In the genomic region with DNA sequence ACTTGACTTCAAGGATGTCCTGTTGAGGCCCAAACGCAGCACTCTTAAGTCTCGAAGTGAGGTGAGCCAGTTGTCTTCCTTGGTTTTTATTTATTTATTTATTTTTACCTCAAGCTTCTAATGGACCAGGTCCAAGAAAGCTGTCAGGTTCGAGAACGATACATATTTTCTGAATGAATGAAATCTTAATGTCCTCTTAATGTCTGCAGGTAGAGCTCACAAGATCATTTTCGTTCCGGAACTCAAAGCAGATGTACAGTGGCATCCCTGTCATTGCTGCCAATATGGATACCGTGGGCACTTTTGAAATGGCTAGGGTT, we compare ENCODE assay signal across 8 mouse cellular contexts. TPM values are rescaled to one million over a fixed set of nuclear protein-coding genes. Genes with fewer than 3 reads are reported as not detected.
DNase-seq lines count a peak whose midpoint lies in the region; ATAC-seq lines count a peak whose summit lies in the region.

No protein-coding gene starts in this region.

- H3K36me3 ChIP-seq in kidney, embryonic 15.5 days: peaks cover 43% of the 10 kb centered on the region
- H3K36me3 ChIP-seq in hindbrain, embryonic 14.5 days (replicated peaks; ENCODE audit: control insufficient read depth, insufficient read depth): peaks cover 36% of the 10 kb centered on the region
- H3K36me3 ChIP-seq in midbrain, embryonic 13.5 days: peaks cover 24% of the 10 kb centered on the region

- intact Hi-C loops in gastrocnemius, postnatal 14 days (cut with DNase I; ENCODE audit: low total_unique reads): no loop called here

- 74% methylated on average over 7 of the region's 7 CpGs for WGBS in kidney, embryonic 15.5 days
- 86% methylated on average over 7 of the region's 7 CpGs for WGBS in hindbrain, embryonic 14.5 days
- WGBS in midbrain, embryonic 13.5 days: 80% methylated on average over 7 of the region's 7 CpGs

- H3K9ac ChIP-seq in kidney, embryonic 15.5 days: peak overlapping the region; percentile 51
- H3K9ac ChIP-seq in hindbrain, embryonic 14.5 days: peak overlapping the region; percentile 75
- H3K9ac ChIP-seq in midbrain, embryonic 13.5 days (replicated peaks): peak overlapping the region; percentile 87

- peak overlapping the region; percentile 79 for H3K4me2 ChIP-seq in kidney, embryonic 15.5 days
- peak overlapping the region; percentile 71 for H3K4me2 ChIP-seq in hindbrain, embryonic 14.5 days (replicated peaks)
- H3K4me2 ChIP-seq in midbrain, embryonic 13.5 days (replicated peaks): peak overlapping the region; percentile 97

- ATAC-seq in kidney, embryonic 15.5 days (replicated peaks; ENCODE audit: low FRiP score): no peak
- ATAC-seq in hindbrain, embryonic 14.5 days (ENCODE audit: low FRiP score): no peak
- no peak for ATAC-seq in midbrain, embryonic 13.5 days

- no peak for DNase-seq in kidney, adult 18-20 months
- DNase-seq in hindbrain, embryonic 14.5 days (ENCODE audit: low spot score): no peak
- DNase-seq in ovary, postnatal 36 days (ENCODE audit: low spot score): no peak
- DNase-seq in gastrocnemius, postnatal 14 days: no peak
- no peak for DNase-seq in lung, postnatal 36 days

- H3K9me3 ChIP-seq in kidney, embryonic 15.5 days (replicated peaks): no peaks in the 10 kb centered on the region
- no peaks in the 10 kb centered on the region for H3K9me3 ChIP-seq in hindbrain, embryonic 14.5 days (ENCODE audit: control insufficient read depth, low read length)
- no peaks in the 10 kb centered on the region for H3K9me3 ChIP-seq in midbrain, embryonic 13.5 days

- peaks cover 21% of the 10 kb centered on the region for H3K4me1 ChIP-seq in kidney, embryonic 15.5 days
- peaks cover 4% of the 10 kb centered on the region; the same call in 1 of the 2 replicates for H3K4me1 ChIP-seq in brown adipose tissue, adult 24 weeks (ENCODE audit: control insufficient read depth, insufficient read depth, insufficient read length, low read length)
- peaks cover 20% of the 10 kb centered on the region for H3K4me1 ChIP-seq in hindbrain, embryonic 14.5 days (replicated peaks; ENCODE audit: control insufficient read depth, insufficient read depth, low read length)
- peaks cover 31% of the 10 kb centered on the region for H3K4me1 ChIP-seq in midbrain, embryonic 13.5 days (replicated peaks)

- no peaks in the 10 kb centered on the region for H3K27me3 ChIP-seq in kidney, embryonic 15.5 days
- H3K27me3 ChIP-seq in hindbrain, embryonic 14.5 days (ENCODE audit: control insufficient read depth, insufficient read depth, low read length): no peaks in the 10 kb centered on the region
- H3K27me3 ChIP-seq in midbrain, embryonic 13.5 days: no peaks in the 10 kb centered on the region

- H3K4me3 ChIP-seq in kidney, embryonic 15.5 days (replicated peaks): peak overlapping the region; percentile 76
- peak overlapping the region; percentile 69 for H3K4me3 ChIP-seq in brown adipose tissue, adult 24 weeks (ENCODE audit: insufficient read depth, low read depth, low read length)
- peak overlapping the region; percentile 78 for H3K4me3 ChIP-seq in hindbrain, embryonic 14.5 days (replicated peaks; ENCODE audit: low read length)
- peak overlapping the region; percentile 83 for H3K4me3 ChIP-seq in midbrain, embryonic 13.5 days (replicated peaks)

- H3K27ac ChIP-seq in kidney, embryonic 15.5 days: peak overlapping the region; percentile 90; the same call in 1 of the 2 replicates
- 0 out of 2 replicates have a peak overlapping the region, but pooled peaks have one; percentile 44 for H3K27ac ChIP-seq in brown adipose tissue, adult 24 weeks (replicated peaks; ENCODE audit: low read depth, low read length)
- H3K27ac ChIP-seq in hindbrain, embryonic 14.5 days: 0 out of 2 replicates have a peak overlapping the region, but pooled peaks have one; percentile 92
- peak overlapping the region; percentile 65; the same call in 1 of the 2 replicates for H3K27ac ChIP-seq in midbrain, embryonic 13.5 days

RNA-seq across cellular contexts. Expression of gene Nedd8, which starts 0.8 kb away (rescaled TPM):
- 545 and 565 TPM in 2 replicates for polyA plus RNA-seq in kidney, embryonic 15.5 days (2015; fragmentation: Nextera tagmentation; extraction: Ambion mirVana)
- 243 and 245 TPM in 2 replicates for polyA plus RNA-seq in brown adipose tissue, adult 24 weeks (2012; ENCODE audit: insufficient read depth, insufficient read length, missing spikeins)
- 544 and 612 TPM in 2 replicates for polyA plus RNA-seq in hindbrain, embryonic 14.5 days (2014; fragmentation: Nextera tagmentation; extraction: Ambion mirVana)
- 605 and 607 TPM in 2 replicates for polyA plus RNA-seq in midbrain, embryonic 13.5 days (2015; fragmentation: Nextera tagmentation; extraction: Ambion mirVana)
- 100 to 1,000 TPM; 200 to 201 TPM for total RNA-seq in gastrocnemius, postnatal 14 days (2021)

RNA-seq across cellular contexts. Expression of gene Gmpr2, which starts 1.0 kb away (rescaled TPM):
- polyA plus RNA-seq in kidney, embryonic 15.5 days (2015; fragmentation: Nextera tagmentation; extraction: Ambion mirVana): 68.2 and 72.6 TPM in 2 replicates
- polyA plus RNA-seq in brown adipose tissue, adult 24 weeks (2012; ENCODE audit: insufficient read depth, insufficient read length, missing spikeins): 19.8 and 20.3 TPM in 2 replicates
- 35.8 and 40.8 TPM in 2 replicates for polyA plus RNA-seq in hindbrain, embryonic 14.5 days (2014; fragmentation: Nextera tagmentation; extraction: Ambion mirVana)
- polyA plus RNA-seq in midbrain, embryonic 13.5 days (2015; fragmentation: Nextera tagmentation; extraction: Ambion mirVana): 49.5 and 53.3 TPM in 2 replicates
- 1 to 10 TPM; 4.0 to 4.3 TPM for total RNA-seq in gastrocnemius, postnatal 14 days (2021)

RNA-seq across cellular contexts. Expression of gene Tinf2, which starts 8.9 kb away (rescaled TPM):
- 43.6 and 46.9 TPM in 2 replicates for polyA plus RNA-seq in kidney, embryonic 15.5 days (2015; fragmentation: Nextera tagmentation; extraction: Ambion mirVana)
- polyA plus RNA-seq in brown adipose tissue, adult 24 weeks (2012; ENCODE audit: insufficient read depth, insufficient read length, missing spikeins): 8.2 and 9.2 TPM in 2 replicates
- 24.3 and 25.1 TPM in 2 replicates for polyA plus RNA-seq in hindbrain, embryonic 14.5 days (2014; fragmentation: Nextera tagmentation; extraction: Ambion mirVana)
- polyA plus RNA-seq in midbrain, embryonic 13.5 days (2015; fragmentation: Nextera tagmentation; extraction: Ambion mirVana): 36.9 and 38.5 TPM in 2 replicates
- 10 to 100 TPM; 10.3 to 11.2 TPM for total RNA-seq in gastrocnemius, postnatal 14 days (2021)

RNA-seq across cellular contexts. Expression of gene Mdp1, which starts 12.4 kb away (rescaled TPM):
- polyA plus RNA-seq in kidney, embryonic 15.5 days (2015; fragmentation: Nextera tagmentation; extraction: Ambion mirVana): 53.6 and 55.8 TPM in 2 replicates
- 29.0 and 33.3 TPM in 2 replicates for polyA plus RNA-seq in brown adipose tissue, adult 24 weeks (2012; ENCODE audit: insufficient read depth, insufficient read length, missing spikeins)
- 70.4 and 71.0 TPM in 2 replicates for polyA plus RNA-seq in hindbrain, embryonic 14.5 days (2014; fragmentation: Nextera tagmentation; extraction: Ambion mirVana)
- polyA plus RNA-seq in midbrain, embryonic 13.5 days (2015; fragmentation: Nextera tagmentation; extraction: Ambion mirVana): 69.7 and 75.0 TPM in 2 replicates
- total RNA-seq in gastrocnemius, postnatal 14 days (2021): 10 to 100 TPM; 17.8 to 19.7 TPM

RNA-seq across cellular contexts. Expression of gene Tssk4, which starts 22.7 kb away (rescaled TPM):
- 0.92 and 1.0 TPM in 2 replicates for polyA plus RNA-seq in kidney, embryonic 15.5 days (2015; fragmentation: Nextera tagmentation; extraction: Ambion mirVana)
- polyA plus RNA-seq in brown adipose tissue, adult 24 weeks (2012; ENCODE audit: insufficient read depth, insufficient read length, missing spikeins): not detected in 2 replicates
- 0.31 and 0.33 TPM in 2 replicates for polyA plus RNA-seq in hindbrain, embryonic 14.5 days (2014; fragmentation: Nextera tagmentation; extraction: Ambion mirVana)
- polyA plus RNA-seq in midbrain, embryonic 13.5 days (2015; fragmentation: Nextera tagmentation; extraction: Ambion mirVana): 0.38 and 0.59 TPM in 2 replicates
- under 1 TPM; 0.12 to 0.49 TPM for total RNA-seq in gastrocnemius, postnatal 14 days (2021)
